Mouse (Mus musculus): ENCODE measurements around the gene Gng7. TPM values are rescaled to one million over a fixed set of nuclear protein-coding genes. Genes with fewer than 3 reads are reported as not detected.

Gng7 gene
- polyA plus RNA-seq, 1 experiment, result 4.1 TPM

GRCm38 (mm10) chr10:80971533-80971932 is 43.2 kb downstream of the Gng7 start:
- H3K27ac ChIP-seq (ENCODE audit: insufficient read depth, low read length), result no peak overlapping the region
- H3K27me3 ChIP-seq (ENCODE audit: control insufficient read depth, insufficient read depth, low read length, poor library complexity, severe bottlenecking), result no peaks in the 10 kb centered on the region
- no peak overlapping the region for H3K9ac ChIP-seq (ENCODE audit: low read depth, poor library complexity, severe bottlenecking)
- no peak overlapping the region for H3K4me3 ChIP-seq (ENCODE audit: low read depth, low read length)
- TF ChIP-seq POLR2A (IDR thresholded peaks at IDR 0.05; ENCODE audit: insufficient read depth, low read length) (no peak), CTCF (IDR thresholded peaks at IDR 0.05; ENCODE audit: low read depth, low read length) (no peak), EP300 (IDR thresholded peaks at IDR 0.05; ENCODE audit: insufficient read depth, low read depth, low read length) (no peak)
- no peaks in the 10 kb centered on the region for H3K4me1 ChIP-seq (ENCODE audit: control insufficient read depth, insufficient read depth, low read length)
- peaks cover 3% of the 10 kb centered on the region; the same call in 1 of the 2 replicates for H3K9me3 ChIP-seq (replicated peaks; ENCODE audit: control insufficient read depth, insufficient read depth, low read length, poor library complexity, severe bottlenecking)
- H3K36me3 ChIP-seq (ENCODE audit: control insufficient read depth, insufficient read depth, low read length, poor library complexity, severe bottlenecking), result no peaks in the 10 kb centered on the region

- no peak overlapping the region for H3K4me3 ChIP-seq (ENCODE audit: low read depth, low read length)
- no peaks in the 10 kb centered on the region for H3K36me3 ChIP-seq (ENCODE audit: control insufficient read depth, insufficient read depth, low read length, poor library complexity, severe bottlenecking)
- H3K9me3 ChIP-seq (replicated peaks; ENCODE audit: control insufficient read depth, insufficient read depth, low read length, poor library complexity, severe bottlenecking), result no peaks in the 10 kb centered on the region
- no peak overlapping the region for H3K27ac ChIP-seq (ENCODE audit: insufficient read depth, low read length)
- TF ChIP-seq POLR2A (IDR thresholded peaks at IDR 0.05; ENCODE audit: insufficient read depth, low read length) (no peak), CTCF (IDR thresholded peaks at IDR 0.05; ENCODE audit: low read depth, low read length) (no peak), EP300 (IDR thresholded peaks at IDR 0.05; ENCODE audit: insufficient read depth, low read depth, low read length) (no peak)
- H3K4me1 ChIP-seq (ENCODE audit: control insufficient read depth, insufficient read depth, low read length), result peaks cover 2% of the 10 kb centered on the region
- H3K27me3 ChIP-seq (ENCODE audit: control insufficient read depth, insufficient read depth, low read length, poor library complexity, severe bottlenecking), result no peaks in the 10 kb centered on the region
- no peak overlapping the region for H3K9ac ChIP-seq (ENCODE audit: low read depth, poor library complexity, severe bottlenecking)
Observed at GRCm38 (mm10) chr10:80970159-80970558, 44.6 kb downstream of the Gng7 start.

- TF ChIP-seq CTCF (IDR thresholded peaks at IDR 0.05; ENCODE audit: low read depth, low read length), result no peak
- TF ChIP-seq EP300 (IDR thresholded peaks at IDR 0.05; ENCODE audit: insufficient read depth, low read depth, low read length), result no peak
- TF ChIP-seq POLR2A (IDR thresholded peaks at IDR 0.05; ENCODE audit: insufficient read depth, low read length), result no peak
- Histone ChIP-seq H3K27ac (ENCODE audit: insufficient read depth, low read length) (no peak overlapping the region), H3K9ac (ENCODE audit: low read depth, poor library complexity, severe bottlenecking) (no peak overlapping the region), H3K36me3 (ENCODE audit: control insufficient read depth, insufficient read depth, low read length, poor library complexity, severe bottlenecking) (no peaks in the 10 kb centered on the region), H3K27me3 (ENCODE audit: control insufficient read depth, insufficient read depth, low read length, poor library complexity, severe bottlenecking) (no peaks in the 10 kb centered on the region), H3K4me1 (ENCODE audit: control insufficient read depth, insufficient read depth, low read length) (peaks cover 2% of the 10 kb centered on the region), H3K9me3 (replicated peaks; ENCODE audit: control insufficient read depth, insufficient read depth, low read length, poor library complexity, severe bottlenecking) (no peaks in the 10 kb centered on the region), H3K4me3 (ENCODE audit: low read depth, low read length) (no peak overlapping the region)
Observed at GRCm38 (mm10) chr10:80969298-80969697, 45.4 kb downstream of the Gng7 start.

- H3K9ac ChIP-seq (ENCODE audit: low read depth, poor library complexity, severe bottlenecking), result no peak overlapping the region
- H3K27me3 ChIP-seq (ENCODE audit: control insufficient read depth, insufficient read depth, low read length, poor library complexity, severe bottlenecking), result no peaks in the 10 kb centered on the region
- no peaks in the 10 kb centered on the region for H3K36me3 ChIP-seq (ENCODE audit: control insufficient read depth, insufficient read depth, low read length, poor library complexity, severe bottlenecking)
- H3K27ac ChIP-seq (ENCODE audit: insufficient read depth, low read length), result no peak overlapping the region
- no peaks in the 10 kb centered on the region for H3K9me3 ChIP-seq (replicated peaks; ENCODE audit: control insufficient read depth, insufficient read depth, low read length, poor library complexity, severe bottlenecking)
- TF ChIP-seq EP300 (IDR thresholded peaks at IDR 0.05; ENCODE audit: insufficient read depth, low read depth, low read length) (no peak), CTCF (IDR thresholded peaks at IDR 0.05; ENCODE audit: low read depth, low read length) (no peak)
- no peak overlapping the region for H3K4me3 ChIP-seq (ENCODE audit: low read depth, low read length)
- H3K4me1 ChIP-seq (ENCODE audit: control insufficient read depth, insufficient read depth, low read length), result peaks cover 8% of the 10 kb centered on the region
Observed at GRCm38 (mm10) chr10:80968106-80968505, 46.6 kb downstream of the Gng7 start.

- Histone ChIP-seq H3K4me1 (ENCODE audit: control insufficient read depth, insufficient read depth, low read length) (peaks cover 10% of the 10 kb centered on the region), H3K27me3 (ENCODE audit: control insufficient read depth, insufficient read depth, low read length, poor library complexity, severe bottlenecking) (no peaks in the 10 kb centered on the region)
Observed at GRCm38 (mm10) chr10:80967101-80967656, 47.6 kb downstream of the Gng7 start.

GRCm38 (mm10) chr10:80966296-80966695 is 48.4 kb downstream of the Gng7 start:
- no peak overlapping the region for H3K4me3 ChIP-seq (ENCODE audit: low read depth, low read length)

More at GRCm38 (mm10) chr10:80967101-80967656, 47.6 kb downstream of the Gng7 start:
- TF ChIP-seq CTCF (IDR thresholded peaks at IDR 0.05; ENCODE audit: low read depth, low read length) (no peak), EP300 (IDR thresholded peaks at IDR 0.05; ENCODE audit: insufficient read depth, low read depth, low read length) (no peak), POLR2A (IDR thresholded peaks at IDR 0.05; ENCODE audit: insufficient read depth, low read length) (no peak)
- no peak overlapping the region for H3K9ac ChIP-seq (ENCODE audit: low read depth, poor library complexity, severe bottlenecking)
- no peaks in the 10 kb centered on the region for H3K9me3 ChIP-seq (replicated peaks; ENCODE audit: control insufficient read depth, insufficient read depth, low read length, poor library complexity, severe bottlenecking)
- no peak overlapping the region for H3K4me3 ChIP-seq (ENCODE audit: low read depth, low read length)
- H3K27ac ChIP-seq (ENCODE audit: insufficient read depth, low read length), result no peak overlapping the region
- H3K36me3 ChIP-seq (ENCODE audit: control insufficient read depth, insufficient read depth, low read length, poor library complexity, severe bottlenecking), result no peaks in the 10 kb centered on the region

More at GRCm38 (mm10) chr10:80966296-80966695, 48.4 kb downstream of the Gng7 start:
- Histone ChIP-seq H3K9me3 (replicated peaks; ENCODE audit: control insufficient read depth, insufficient read depth, low read length, poor library complexity, severe bottlenecking) (no peaks in the 10 kb centered on the region), H3K9ac (ENCODE audit: low read depth, poor library complexity, severe bottlenecking) (no peak overlapping the region), H3K4me1 (ENCODE audit: control insufficient read depth, insufficient read depth, low read length) (peaks cover 10% of the 10 kb centered on the region), H3K27ac (ENCODE audit: insufficient read depth, low read length) (no peak overlapping the region), H3K27me3 (ENCODE audit: control insufficient read depth, insufficient read depth, low read length, poor library complexity, severe bottlenecking) (no peaks in the 10 kb centered on the region), H3K36me3 (ENCODE audit: control insufficient read depth, insufficient read depth, low read length, poor library complexity, severe bottlenecking) (no peaks in the 10 kb centered on the region)
- TF ChIP-seq CTCF (IDR thresholded peaks at IDR 0.05; ENCODE audit: low read depth, low read length) (no peak), EP300 (IDR thresholded peaks at IDR 0.05; ENCODE audit: insufficient read depth, low read depth, low read length) (no peak), POLR2A (IDR thresholded peaks at IDR 0.05; ENCODE audit: insufficient read depth, low read length) (no peak)
